Mouse (Mus musculus) midbrain, embryonic 14.5 days (tissue): Measurements from ENCODE around the gene Spcs2. TPM values are rescaled to one million over a fixed set of nuclear protein-coding genes. Genes with fewer than 3 reads are reported as not detected.

ENCODE experiments used
- ATAC-seq: fragments of 200-750 bp; cut with Nextera tagmentation; 2 replicates; pipeline ENCODE4 v1.8.0; 2017; ENCODE audit warnings: moderate number of reproducible peaks, moderate library complexity; ENCODE audit not compliant: low FRiP score, low TSS enrichment
- DNase-seq: peaks from one replicate; pipeline ENCODE4 v3.0.0-alpha.2; 2015
- H3K27ac ChIP-seq: fragments of 300-500 bp; sonication (generic); replicated peaks from 2 replicates; pipeline ENCODE4 v1.5.1; 2014; ENCODE audit warnings: mild to moderate bottlenecking, low read depth, low read length, moderate library complexity
- H3K27me3 ChIP-seq: fragments of 300-500 bp; sonication (generic); 2 replicates; pipeline ENCODE4 v1.6.1; 2014; ENCODE audit warnings: low read length, control low read depth, mixed read lengths; ENCODE audit not compliant: control insufficient read depth, insufficient read depth
- H3K36me3 ChIP-seq: fragments of 300-500 bp; sonication (generic); 2 replicates; pipeline ENCODE4 v1.6.1; 2014; ENCODE audit warnings: low read length, control low read depth; ENCODE audit not compliant: control insufficient read depth, insufficient read depth
- H3K4me1 ChIP-seq: fragments of 300-500 bp; sonication (generic); 2 replicates; pipeline ENCODE4 v1.6.1; 2014; ENCODE audit warnings: mild to moderate bottlenecking, antibody characterized with exemption, low read length, control low read depth; ENCODE audit not compliant: control insufficient read depth, insufficient read depth
- H3K4me2 ChIP-seq: fragments of 300-500 bp; sonication (generic); 2 replicates; pipeline ENCODE4 v1.6.1; 2014; ENCODE audit warnings: mild to moderate bottlenecking, low read length, moderate library complexity
- H3K4me3 ChIP-seq: fragments of 300-500 bp; sonication (generic); replicated peaks from 2 replicates; pipeline ENCODE4 v1.5.1; 2014; ENCODE audit warnings: low read depth, low read length
- H3K9ac ChIP-seq: fragments of 300-500 bp; sonication (generic); replicated peaks from 2 replicates; pipeline ENCODE4 v1.6.1; 2014; ENCODE audit warnings: mild to moderate bottlenecking, low read length, moderate library complexity
- H3K9me3 ChIP-seq: fragments of 300-500 bp; sonication (generic); 2 replicates; pipeline ENCODE4 v1.6.1; 2016; ENCODE audit warnings: low read length, control low read depth, mixed read lengths; ENCODE audit not compliant: control insufficient read depth
- WGBS: fragments of 180-500 bp; shearing (Covaris S2); extraction: QIAGEN DNeasy Blood & Tissue Kit; methylation state at CpG from one replicate; pipeline ENCODE4 v1.1.7; 2014; 5-methylcytosine and 5-hydroxymethylcytosine counted together
- polyA plus RNA-seq: library from polyadenylated mRNA; unstranded; fragments of >200 nt; fragmentation: Nextera tagmentation; extraction: Ambion mirVana; gene quantifications from 2 replicates; pipeline ENCODE4 v1.2.1, GENCODE M21; 2014

Gene Spcs2
- polyA plus RNA-seq, 1 experiment from 2014 or later = 286 TPM

DNA sequence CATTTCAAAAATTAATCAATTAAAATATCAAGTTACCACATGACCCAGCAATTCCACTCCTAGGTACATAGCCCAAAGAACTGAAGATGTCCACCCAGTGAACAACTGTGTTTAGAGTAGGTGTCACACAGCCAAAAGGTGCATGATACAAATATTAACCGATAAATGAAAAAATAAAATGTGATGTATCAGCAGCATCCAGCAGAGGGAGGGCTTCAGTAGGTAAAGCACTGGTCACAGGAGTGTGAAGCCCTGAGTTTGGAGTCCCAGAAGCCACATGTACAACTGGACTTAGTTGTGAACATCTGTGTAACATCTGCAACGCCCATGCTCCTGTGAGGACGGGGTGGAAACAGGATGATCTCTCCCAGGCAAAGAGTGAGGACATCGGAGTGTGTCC, 9.0 kb downstream of the Spcs2 start:
- Histone ChIP-seq H3K27ac (no peak overlapping the region), H3K27me3 (no peaks in the 10 kb centered on the region), H3K9ac (no peak overlapping the region), H3K4me3 (no peak overlapping the region), H3K36me3 (peaks cover 16% of the 10 kb centered on the region; the same call in 1 of the 2 replicates), H3K9me3 (no peaks in the 10 kb centered on the region), H3K4me1 (peaks cover 11% of the 10 kb centered on the region), H3K4me2 (no peak overlapping the region)
- DNase-seq (no peak), ATAC-seq (no peak)
- 94% methylated on average over 4 of the region's 4 CpGs for WGBS

DNA sequence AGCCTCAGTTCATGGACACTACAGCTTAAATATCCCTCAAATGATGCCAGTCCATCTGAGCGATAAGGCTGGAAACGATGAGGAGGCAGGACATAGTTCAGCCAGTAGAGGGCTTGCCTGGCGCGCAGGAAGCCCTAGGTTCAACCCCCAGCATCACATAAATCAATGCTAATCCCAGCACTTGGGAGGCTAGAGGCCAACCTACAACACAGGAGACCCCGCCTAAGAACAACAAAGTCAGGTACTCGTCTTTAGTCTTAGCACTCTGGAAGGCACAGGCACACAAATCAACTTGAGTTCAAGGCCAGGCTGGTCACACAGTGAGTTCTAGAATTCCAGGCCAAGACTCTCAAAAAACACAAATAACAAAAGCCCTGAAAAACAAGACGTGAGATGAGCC, 9.9 kb downstream of the Spcs2 start:
- DNase-seq = no peak
- H3K9ac ChIP-seq = no peak overlapping the region
- ATAC-seq = no peak
- WGBS = 90% methylated on average over 7 of the region's 7 CpGs
- H3K4me3 ChIP-seq = no peak overlapping the region
- H3K27me3 ChIP-seq = no peaks in the 10 kb centered on the region
- peaks cover 23% of the 10 kb centered on the region for H3K36me3 ChIP-seq
- H3K27ac ChIP-seq = no peak overlapping the region
- H3K9me3 ChIP-seq = no peaks in the 10 kb centered on the region
- peaks cover 11% of the 10 kb centered on the region for H3K4me1 ChIP-seq
- no peak overlapping the region for H3K4me2 ChIP-seq

GRCm38 (mm10) chr7:99851618-99852017, 11.6 kb downstream of the Spcs2 start:
- H3K9me3 ChIP-seq = no peaks in the 10 kb centered on the region
- H3K27ac ChIP-seq = 0 out of 2 replicates have a peak overlapping the region, but pooled peaks have one; percentile 21
- peaks cover 39% of the 10 kb centered on the region for H3K36me3 ChIP-seq
- no peak for DNase-seq
- H3K4me3 ChIP-seq = no peak overlapping the region
- H3K27me3 ChIP-seq = no peaks in the 10 kb centered on the region
- no peak overlapping the region for H3K9ac ChIP-seq
- peaks cover 2% of the 10 kb centered on the region for H3K4me1 ChIP-seq
- ATAC-seq = no peak
- WGBS = 88% methylated on average over 6 of the region's 6 CpGs
- no peak overlapping the region for H3K4me2 ChIP-seq

DNA sequence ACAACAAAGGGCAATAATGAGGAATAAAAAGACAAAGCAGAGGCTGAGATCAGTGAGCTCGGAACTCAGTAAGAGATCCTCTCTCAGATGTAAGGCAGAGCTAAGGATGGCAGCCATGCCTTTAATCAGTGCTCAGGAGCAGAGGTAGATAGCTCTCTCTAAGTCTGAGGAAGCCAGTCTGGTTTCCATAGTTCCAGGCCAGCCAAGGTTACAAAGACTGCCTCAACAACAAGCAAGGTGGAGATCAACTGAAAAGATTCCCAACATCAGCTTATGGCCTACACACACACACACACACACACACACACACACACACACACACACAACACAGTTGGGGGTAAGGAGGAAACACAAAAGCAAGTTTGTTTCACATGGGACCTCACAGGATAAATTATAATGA, 12.1 kb downstream of the Spcs2 start:
- Histone ChIP-seq H3K36me3 (peaks cover 41% of the 10 kb centered on the region), H3K4me1 (peaks cover under 1% of the 10 kb centered on the region), H3K9me3 (no peaks in the 10 kb centered on the region), H3K4me3 (no peak overlapping the region), H3K4me2 (no peak overlapping the region), H3K27ac (0 out of 2 replicates have a peak overlapping the region, but pooled peaks have one; percentile 21), H3K9ac (no peak overlapping the region), H3K27me3 (no peaks in the 10 kb centered on the region)
- 48% methylated on average over 1 of the region's 1 CpGs for WGBS
- DNase-seq (no peak), ATAC-seq (no peak)

DNA sequence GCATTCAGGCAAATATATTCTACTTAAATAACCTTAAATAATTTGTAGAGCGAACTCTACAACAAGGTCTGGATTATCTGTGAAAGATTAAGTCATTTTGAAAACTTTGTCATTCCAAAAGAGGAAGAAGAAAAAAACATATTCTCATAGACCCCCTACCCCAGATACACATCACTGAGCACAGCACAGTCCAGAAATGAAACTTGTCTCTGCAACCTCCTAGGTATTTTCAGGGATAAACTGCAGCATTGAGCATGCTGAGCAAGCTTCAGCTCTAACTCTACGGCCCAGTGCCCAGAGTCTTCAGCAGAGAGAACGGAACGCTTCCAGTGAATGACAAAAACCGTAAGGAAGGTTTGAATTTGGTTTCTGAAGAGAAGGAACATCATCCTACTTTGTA, 12.7 kb downstream of the Spcs2 start:
- WGBS = 54% methylated on average over 5 of the region's 5 CpGs
- Histone ChIP-seq H3K27ac (0 out of 2 replicates have a peak overlapping the region, but pooled peaks have one; percentile 27), H3K9me3 (no peaks in the 10 kb centered on the region)

GRCm38 (mm10) chr7:99845533-99846236, 17.6 kb downstream of the Spcs2 start:
- Histone ChIP-seq H3K4me2 (no peak overlapping the region), H3K9me3 (no peaks in the 10 kb centered on the region), H3K4me3 (no peak overlapping the region), H3K36me3 (peaks cover 80% of the 10 kb centered on the region), H3K4me1 (no peaks in the 10 kb centered on the region), H3K9ac (no peak overlapping the region), H3K27me3 (no peaks in the 10 kb centered on the region), H3K27ac (no peak overlapping the region)
- ATAC-seq (no peak), DNase-seq (no peak)
- 98% methylated on average over 8 of the region's 8 CpGs for WGBS

More for the DNA sequence above, 12.7 kb downstream of the Spcs2 start:
- no peak overlapping the region for H3K9ac ChIP-seq
- H3K36me3 ChIP-seq = peaks cover 46% of the 10 kb centered on the region
- ATAC-seq (no peak), DNase-seq (no peak)
- no peaks in the 10 kb centered on the region; the same call in 1 of the 2 replicates for H3K4me1 ChIP-seq
- H3K4me3 ChIP-seq = no peak overlapping the region
- no peak overlapping the region for H3K4me2 ChIP-seq
- H3K27me3 ChIP-seq = no peaks in the 10 kb centered on the region

- whole genome bisulfite sequencing = 89% methylated on average over 3 of the region's 3 CpGs
- DNase-seq (no peak), ATAC-seq (no peak)
- no peak overlapping the region for H3K4me2 ChIP-seq
- H3K9me3 ChIP-seq = no peaks in the 10 kb centered on the region
- no peaks in the 10 kb centered on the region for H3K4me1 ChIP-seq
- no peak overlapping the region for H3K9ac ChIP-seq
- peaks cover 67% of the 10 kb centered on the region for H3K36me3 ChIP-seq
- H3K27ac ChIP-seq = no peak overlapping the region
- no peak overlapping the region for H3K4me3 ChIP-seq
- H3K27me3 ChIP-seq = no peaks in the 10 kb centered on the region
Measured at GRCm38 (mm10) chr7:99838241-99838640, 25.0 kb downstream of the Spcs2 start.

DNA sequence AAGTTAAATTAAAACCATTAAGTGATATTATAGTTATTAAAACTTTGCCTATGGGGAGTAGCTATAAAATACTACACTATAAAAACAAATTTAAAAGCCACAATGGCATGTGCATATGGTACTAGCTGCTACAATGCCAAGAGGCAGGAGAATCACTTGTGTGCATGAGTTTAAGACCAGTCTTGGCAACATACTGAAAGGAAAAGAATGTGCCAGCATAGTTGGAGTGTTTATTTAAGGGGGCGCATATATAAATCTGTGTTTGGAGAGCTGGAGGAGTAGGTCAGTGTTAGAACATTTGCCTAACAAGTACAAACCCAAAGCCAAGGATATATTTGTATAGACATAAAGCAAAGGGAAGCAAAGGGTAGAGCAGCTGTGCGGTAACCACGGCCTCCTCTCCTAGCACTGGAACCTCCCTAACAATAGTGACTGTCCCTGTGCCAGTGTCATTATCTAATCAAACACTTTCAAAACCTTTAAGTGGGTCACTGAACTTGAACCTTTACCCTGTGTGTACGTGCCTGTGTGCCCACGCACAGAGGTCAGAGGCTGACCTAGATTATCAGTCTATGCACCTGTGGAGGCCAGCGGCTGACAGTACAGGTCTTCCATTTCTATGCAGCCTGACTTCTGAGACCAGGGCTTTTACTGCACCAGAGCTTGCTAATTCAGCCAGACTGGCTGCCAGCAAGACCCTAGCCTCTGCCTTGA, 25.7 kb downstream of the Spcs2 start:
- H3K4me2 ChIP-seq = no peak overlapping the region
- no peak for ATAC-seq
- no peaks in the 10 kb centered on the region for H3K4me1 ChIP-seq
- no peak overlapping the region for H3K4me3 ChIP-seq
- 89% methylated on average over 6 of the region's 6 CpGs for WGBS
- H3K36me3 ChIP-seq = peaks cover 59% of the 10 kb centered on the region
- H3K9ac ChIP-seq = no peak overlapping the region
- H3K9me3 ChIP-seq = no peaks in the 10 kb centered on the region
- no peak for DNase-seq
- no peak overlapping the region for H3K27ac ChIP-seq
- H3K27me3 ChIP-seq = no peaks in the 10 kb centered on the region

DNA sequence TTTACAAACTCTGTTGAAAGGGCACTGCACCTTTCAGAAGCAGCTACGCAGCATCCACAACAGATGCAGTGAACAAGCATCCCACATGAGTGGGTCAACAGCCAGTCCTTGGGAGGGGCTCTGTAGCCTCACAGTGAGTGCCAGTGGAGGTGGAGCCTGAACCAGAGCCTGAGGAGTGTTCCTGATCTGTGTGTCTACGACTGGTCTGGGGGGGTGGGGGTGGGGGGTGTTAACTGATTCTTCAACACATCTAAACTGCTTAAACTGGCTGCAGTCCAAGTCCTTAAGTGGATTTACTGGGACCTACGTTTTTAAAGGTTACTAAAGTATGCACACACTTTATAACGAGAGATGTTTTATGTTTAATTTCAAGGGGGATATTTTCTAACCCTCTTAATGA, 26.5 kb downstream of the Spcs2 start:
- no peaks in the 10 kb centered on the region for H3K4me1 ChIP-seq
- no peak overlapping the region for H3K4me3 ChIP-seq
- ATAC-seq = no peak
- WGBS = 63% methylated on average over 4 of the region's 4 CpGs
- no peak overlapping the region for H3K27ac ChIP-seq
- peaks cover 53% of the 10 kb centered on the region for H3K36me3 ChIP-seq
- H3K9ac ChIP-seq = no peak overlapping the region
- DNase-seq = no peak
- H3K9me3 ChIP-seq = no peaks in the 10 kb centered on the region
- no peak overlapping the region for H3K4me2 ChIP-seq
- no peaks in the 10 kb centered on the region for H3K27me3 ChIP-seq
